Mouse (Mus musculus): ENCODE results near the gene Pard3b.

GRCm38 (mm10) chr1:61904036-61904435 lies 265.4 kb downstream of the Pard3b start:
- no peak for TF ChIP-seq POLR2A (IDR thresholded peaks at IDR 0.05; ENCODE audit: insufficient read depth, low read depth, low read length)
- no peak for TF ChIP-seq CTCF (IDR thresholded peaks at IDR 0.05)
